Mouse (Mus musculus) neural tube, embryonic 11.5 days (tissue): ENCODE data around the gene Zbtb16. TPM values are rescaled to one million over a fixed set of nuclear protein-coding genes. Genes with fewer than 3 reads are reported as not detected.
A peak's percentile ranks its signal among the peaks of the same experiment; 100 is the strongest.

ENCODE experiments used
- ATAC-seq: fragments of 200-750 bp; cut with Nextera tagmentation; 2 replicates; pipeline ENCODE4 v1.8.0; 2017; ENCODE audit warnings: moderate number of reproducible peaks, mild to moderate bottlenecking, moderate TSS enrichment, moderate library complexity; ENCODE audit not compliant: insufficient read depth, low FRiP score, low TSS enrichment
- DNase-seq: peaks from one replicate; pipeline ENCODE4 v3.0.0-alpha.2; 2015; ENCODE audit warnings: low spot score
- H3K27ac ChIP-seq: fragments of 300-500 bp; sonication (generic); 2 replicates; pipeline ENCODE4 v1.5.1; 2014; ENCODE audit warnings: low read depth, mild to moderate bottlenecking, low read length
- H3K27me3 ChIP-seq: fragments of 300-500 bp; sonication (generic); 2 replicates; pipeline ENCODE4 v1.6.1; 2014; ENCODE audit warnings: mild to moderate bottlenecking, low read length, mixed read lengths; ENCODE audit not compliant: control insufficient read depth, insufficient read depth
- H3K36me3 ChIP-seq: fragments of 300-500 bp; sonication (generic); 2 replicates; pipeline ENCODE4 v1.6.1; 2014; ENCODE audit warnings: mild to moderate bottlenecking, low read length, moderate library complexity, mixed read lengths; ENCODE audit not compliant: control insufficient read depth, insufficient read depth
- H3K4me1 ChIP-seq: fragments of 300-500 bp; sonication (generic); 2 replicates; pipeline ENCODE4 v1.6.1; 2014; ENCODE audit warnings: low read length, mixed read lengths; ENCODE audit not compliant: control insufficient read depth, insufficient read depth
- H3K4me2 ChIP-seq: fragments of 300-500 bp; sonication (generic); 2 replicates; pipeline ENCODE4 v1.6.1; 2014; ENCODE audit warnings: low read depth, mild to moderate bottlenecking, moderate library complexity
- H3K4me3 ChIP-seq: fragments of 300-500 bp; sonication (generic); 2 replicates; pipeline ENCODE4 v1.5.1; 2014; ENCODE audit warnings: low read depth, low read length
- H3K9ac ChIP-seq: fragments of 300-500 bp; sonication (generic); 2 replicates; pipeline ENCODE4 v1.6.1; 2014; ENCODE audit warnings: mild to moderate bottlenecking, low read length
- H3K9me3 ChIP-seq: fragments of 300-500 bp; sonication (generic); 2 replicates; pipeline ENCODE4 v1.6.1; 2016; ENCODE audit warnings: low read length; ENCODE audit not compliant: control insufficient read depth
- WGBS: fragments of 180-500 bp; shearing (Covaris S2); extraction: QIAGEN DNeasy Blood & Tissue Kit; methylation state at CpG from one replicate; pipeline ENCODE4 v1.1.7; 2014; 5-methylcytosine and 5-hydroxymethylcytosine counted together
- polyA plus RNA-seq: library from polyadenylated mRNA; unstranded; fragments of >200 nt; fragmentation: Nextera tagmentation; extraction: Ambion mirVana; gene quantifications from 2 replicates; pipeline ENCODE4 v1.2.1, GENCODE M21; 2014

The Zbtb16 gene
- polyA plus RNA-seq, 1 experiment from 2014 or later, result 8.0 TPM

- Histone ChIP-seq H3K27me3 (no peaks in the 10 kb centered on the region), H3K4me2 (no peak overlapping the region), H3K4me1 (0 out of 2 replicates have a peak, but pooled peaks cover 4% of the 10 kb centered on the region), H3K36me3 (no peaks in the 10 kb centered on the region), H3K4me3 (no peak overlapping the region), H3K27ac (no peak overlapping the region), H3K9ac (no peak overlapping the region), H3K9me3 (no peaks in the 10 kb centered on the region)
- 85% methylated on average over 5 of the region's 5 CpGs for WGBS
- ATAC-seq (no peak), DNase-seq (no peak)
These were observed 34.7 kb downstream of the Zbtb16 start for GRCm38 (mm10) chr9:48801322-48801721.

GRCm38 (mm10) chr9:48800627-48801026 lies 35.4 kb downstream of the Zbtb16 start:
- Histone ChIP-seq H3K27ac (no peak overlapping the region), H3K36me3 (no peaks in the 10 kb centered on the region), H3K4me3 (no peak overlapping the region), H3K4me2 (no peak overlapping the region), H3K9ac (no peak overlapping the region), H3K9me3 (no peaks in the 10 kb centered on the region), H3K4me1 (0 out of 2 replicates have a peak, but pooled peaks cover 6% of the 10 kb centered on the region), H3K27me3 (no peaks in the 10 kb centered on the region)
- no peak for ATAC-seq
- WGBS, result 83% methylated on average over 8 of the region's 8 CpGs
- DNase-seq, result no peak

GRCm38 (mm10) chr9:48798044-48798443 lies 38.0 kb downstream of the Zbtb16 start:
- ATAC-seq, result no peak
- no peak overlapping the region for H3K9ac ChIP-seq
- H3K27me3 ChIP-seq, result no peaks in the 10 kb centered on the region
- no peak for DNase-seq
- H3K36me3 ChIP-seq, result no peaks in the 10 kb centered on the region
- 86% methylated on average over 6 of the region's 6 CpGs for WGBS
- no peak overlapping the region for H3K27ac ChIP-seq
- H3K4me2 ChIP-seq, result no peak overlapping the region
- H3K4me3 ChIP-seq, result no peak overlapping the region
- H3K9me3 ChIP-seq, result no peaks in the 10 kb centered on the region
- peaks cover 6% of the 10 kb centered on the region; the same call in 1 of the 2 replicates for H3K4me1 ChIP-seq

- H3K4me3 ChIP-seq, result no peak overlapping the region
- no peaks in the 10 kb centered on the region for H3K9me3 ChIP-seq
- H3K27ac ChIP-seq, result 0 out of 2 replicates have a peak overlapping the region, but pooled peaks have one; percentile 14
- no peaks in the 10 kb centered on the region for H3K36me3 ChIP-seq
- no peak overlapping the region for H3K9ac ChIP-seq
- H3K27me3 ChIP-seq, result no peaks in the 10 kb centered on the region
- ATAC-seq (no peak), DNase-seq (no peak)
- H3K4me1 ChIP-seq, result peaks cover 6% of the 10 kb centered on the region; the same call in 1 of the 2 replicates
- 52% methylated on average over 11 of the region's 11 CpGs for WGBS
- no peak overlapping the region for H3K4me2 ChIP-seq
These were observed 39.7 kb downstream of the Zbtb16 start for GRCm38 (mm10) chr9:48796267-48796822.

GRCm38 (mm10) chr9:48795740-48796139 lies 40.3 kb downstream of the Zbtb16 start:
- no peak overlapping the region for H3K27ac ChIP-seq
- H3K36me3 ChIP-seq, result no peaks in the 10 kb centered on the region
- H3K9me3 ChIP-seq, result no peaks in the 10 kb centered on the region
- ATAC-seq (no peak), DNase-seq (no peak)
- WGBS, result 60% methylated on average over 10 of the region's 10 CpGs
- no peak overlapping the region for H3K9ac ChIP-seq
- H3K27me3 ChIP-seq, result no peaks in the 10 kb centered on the region
- H3K4me1 ChIP-seq, result peaks cover 6% of the 10 kb centered on the region; the same call in 1 of the 2 replicates
- no peak overlapping the region for H3K4me2 ChIP-seq
- no peak overlapping the region for H3K4me3 ChIP-seq

GRCm38 (mm10) chr9:48795095-48795494 lies 40.9 kb downstream of the Zbtb16 start:
- Histone ChIP-seq H3K9me3 (no peaks in the 10 kb centered on the region), H3K36me3 (no peaks in the 10 kb centered on the region), H3K4me3 (no peak overlapping the region), H3K4me2 (no peak overlapping the region), H3K4me1 (peaks cover 6% of the 10 kb centered on the region; the same call in 1 of the 2 replicates), H3K9ac (no peak overlapping the region), H3K27me3 (no peaks in the 10 kb centered on the region), H3K27ac (no peak overlapping the region)
- no peak for ATAC-seq
- WGBS, result 26% methylated on average over 8 of the region's 8 CpGs
- no peak for DNase-seq

GRCm38 (mm10) chr9:48794463-48794862 lies 41.6 kb downstream of the Zbtb16 start:
- no peaks in the 10 kb centered on the region for H3K9me3 ChIP-seq
- DNase-seq (no peak), ATAC-seq (no peak)
- no peak overlapping the region for H3K27ac ChIP-seq
- H3K27me3 ChIP-seq, result no peaks in the 10 kb centered on the region
- no peak overlapping the region for H3K9ac ChIP-seq
- H3K4me1 ChIP-seq, result peaks cover 6% of the 10 kb centered on the region; the same call in 1 of the 2 replicates
- no peak overlapping the region for H3K4me3 ChIP-seq
- WGBS, result 64% methylated on average over 2 of the region's 2 CpGs
- H3K36me3 ChIP-seq, result no peaks in the 10 kb centered on the region
- H3K4me2 ChIP-seq, result no peak overlapping the region

- H3K36me3 ChIP-seq, result no peaks in the 10 kb centered on the region
- ATAC-seq, result no peak
- H3K4me1 ChIP-seq, result peaks cover 6% of the 10 kb centered on the region; the same call in 1 of the 2 replicates
- DNase-seq, result no peak
- H3K4me2 ChIP-seq, result no peak overlapping the region
- H3K27ac ChIP-seq, result no peak overlapping the region
- WGBS, result 47% methylated on average over 4 of the region's 4 CpGs
- no peak overlapping the region for H3K4me3 ChIP-seq
- H3K9ac ChIP-seq, result no peak overlapping the region
- no peaks in the 10 kb centered on the region for H3K9me3 ChIP-seq
- H3K27me3 ChIP-seq, result no peaks in the 10 kb centered on the region
These were observed 42.3 kb downstream of the Zbtb16 start for GRCm38 (mm10) chr9:48793638-48794188.

GRCm38 (mm10) chr9:48790575-48790974 lies 45.4 kb downstream of the Zbtb16 start:
- ATAC-seq, result no peak
- no peaks in the 10 kb centered on the region for H3K9me3 ChIP-seq
- 84% methylated on average over 10 of the region's 10 CpGs for WGBS
- no peaks in the 10 kb centered on the region for H3K36me3 ChIP-seq
- no peaks in the 10 kb centered on the region for H3K27me3 ChIP-seq
- H3K4me3 ChIP-seq, result no peak overlapping the region
- no peak overlapping the region for H3K9ac ChIP-seq
- H3K4me2 ChIP-seq, result no peak overlapping the region
- no peak for DNase-seq
- H3K4me1 ChIP-seq, result no peaks in the 10 kb centered on the region; the same call in 1 of the 2 replicates
- H3K27ac ChIP-seq, result no peak overlapping the region
